Mouse (Mus musculus) 416B (cell line): Measurements from ENCODE around the gene Chek2.
"Not testable (repeated sequence)": the region's sequence is repeated elsewhere in the genome, so short reads cannot be mapped to it uniquely, and the experiment has no call there.

Source experiments
- DNase-seq: peaks from one replicate; pipeline ENCODE4 v3.0.0; 2011; ENCODE audit warnings: low read depth

The Chek2 gene

GRCm38 (mm10) chr5:110839678-110840365 lies at the start of gene Chek2, which contains the start of gene Hscb:
Gene Chek2, plus strand, starts transcription at chr5:110839979.
Gene Hscb, minus strand, starts transcription at chr5:110839777.
- peak; percentile 100 for DNase-seq

GRCm38 (mm10) chr5:110794363-110794762 lies 45.4 kb upstream of the Chek2 start:
- DNase-seq = no peak

GRCm38 (mm10) chr5:110797696-110798095 lies 42.1 kb upstream of the Chek2 start:
- DNase-seq = peak; percentile 32

- no peak for DNase-seq
These were observed 38.6 kb upstream of the Chek2 start for GRCm38 (mm10) chr5:110801036-110801624.

GRCm38 (mm10) chr5:110802186-110802585 lies 37.6 kb upstream of the Chek2 start:
- DNase-seq = no peak

- DNase-seq = no peak
These were observed 37.0 kb upstream of the Chek2 start for GRCm38 (mm10) chr5:110802809-110803208.

GRCm38 (mm10) chr5:110804012-110804743 lies 35.6 kb upstream of the Chek2 start:
- no peak for DNase-seq

- DNase-seq = no peak
These were observed 33.6 kb upstream of the Chek2 start for GRCm38 (mm10) chr5:110806154-110806553.

GRCm38 (mm10) chr5:110806676-110807075 lies 33.1 kb upstream of the Chek2 start:
- no peak for DNase-seq

- no peak for DNase-seq
These were observed 32.3 kb upstream of the Chek2 start for GRCm38 (mm10) chr5:110807453-110807852.

GRCm38 (mm10) chr5:110808061-110808631 lies 31.6 kb upstream of the Chek2 start:
- peak; percentile 86 for DNase-seq

- peak; percentile 28 for DNase-seq
These were observed 30.7 kb upstream of the Chek2 start for GRCm38 (mm10) chr5:110808821-110809666.

GRCm38 (mm10) chr5:110809667-110810325 lies 30.0 kb upstream of the Chek2 start, which contains the start of gene Ulk1:
Gene Ulk1, minus strand, starts transcription at chr5:110810097.
- DNase-seq = peak; percentile 99

- DNase-seq = no peak
These were observed 15.4 kb upstream of the Chek2 start for GRCm38 (mm10) chr5:110824421-110824820.

GRCm38 (mm10) chr5:110826781-110827495 lies 12.8 kb upstream of the Chek2 start:
- no peak for DNase-seq

GRCm38 (mm10) chr5:110827576-110827975 lies 12.2 kb upstream of the Chek2 start:
- no peak for DNase-seq

- no peak for DNase-seq
These were observed 8.6 kb upstream of the Chek2 start for GRCm38 (mm10) chr5:110831036-110831720.

GRCm38 (mm10) chr5:110835959-110836358 lies 3.8 kb upstream of the Chek2 start:
- DNase-seq = peak; percentile 91

GRCm38 (mm10) chr5:110838016-110838415 lies 1.8 kb upstream of the Chek2 start:
- not testable (repeated sequence) for DNase-seq
